Mouse (Mus musculus): ENCODE results near the gene Spata6. TPM values are rescaled to one million over a fixed set of nuclear protein-coding genes. Genes with fewer than 3 reads are reported as not detected.

Gene Spata6
- polyA plus RNA-seq, 1 experiment: 8.9 TPM

GRCm38 (mm10) chr4:111704975-111705374 is 14.8 kb upstream of the Spata6 start:
- Histone ChIP-seq H3K36me3 (ENCODE audit: control insufficient read depth, insufficient read depth, low read length) (no peaks in the 10 kb centered on the region), H3K27me3 (ENCODE audit: control insufficient read depth, insufficient read depth, low read length) (no peaks in the 10 kb centered on the region), H3K4me3 (ENCODE audit: extremely low read depth, insufficient read depth, insufficient read length) (no peak overlapping the region), H3K4me1 (ENCODE audit: control insufficient read depth, insufficient read depth, insufficient read length) (no peaks in the 10 kb centered on the region), H3K27ac (ENCODE audit: insufficient read depth, low read length) (no peak overlapping the region)
- 86% methylated on average over 3 of the region's 3 CpGs for WGBS
- TF ChIP-seq CTCF (IDR thresholded peaks at IDR 0.05; ENCODE audit: extremely low read depth, insufficient read depth, insufficient read length, insufficient replicate concordance) (no peak), POLR2A (IDR thresholded peaks at IDR 0.05; ENCODE audit: low read depth, low read length) (no peak)
- no peak for DNase-seq (ENCODE audit: low read depth in 1 of 2, low spot score in 2 of 2)

DNA sequence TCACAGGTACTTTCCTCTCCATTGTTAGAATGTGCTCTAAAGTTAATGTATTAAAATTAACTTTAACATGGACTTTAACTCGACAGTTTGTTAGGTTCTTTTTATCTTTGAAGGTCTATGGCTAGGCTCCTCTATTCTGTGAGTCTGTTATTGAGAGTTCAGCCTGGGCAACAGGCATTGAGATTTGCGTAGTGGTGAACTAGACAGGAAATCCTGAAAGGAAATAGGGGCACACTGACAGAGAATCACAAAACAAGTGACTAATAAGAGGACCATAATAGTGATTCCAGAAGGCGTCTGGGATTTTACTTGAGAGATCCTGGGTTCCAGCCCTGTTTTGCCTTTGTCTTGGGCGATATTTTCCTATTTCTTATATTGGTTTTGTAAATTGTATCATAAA is 488 bp upstream of the Spata6 start:
- no peaks in the 10 kb centered on the region; the same call in 1 of the 2 replicates for H3K4me1 ChIP-seq (ENCODE audit: control insufficient read depth, insufficient read depth, insufficient read length)

GRCm38 (mm10) chr4:111720662-111721003 is 849 bp downstream of the Spata6 start:
- peak overlapping the region; percentile 91; the same call in 1 of the 2 replicates for H3K4me3 ChIP-seq (ENCODE audit: extremely low read depth, insufficient read depth, insufficient read length)

More for the DNA sequence above, 488 bp upstream of the Spata6 start:
- WGBS: 9% methylated on average over 4 of the region's 4 CpGs
- H3K4me3 ChIP-seq (ENCODE audit: extremely low read depth, insufficient read depth, insufficient read length): 0 out of 2 replicates have a peak overlapping the region, but pooled peaks have one; percentile 91
- TF ChIP-seq POLR2A (IDR thresholded peaks at IDR 0.05; ENCODE audit: low read depth, low read length) (no peak), CTCF (IDR thresholded peaks at IDR 0.05; ENCODE audit: extremely low read depth, insufficient read depth, insufficient read length, insufficient replicate concordance) (no peak)
- peak in 1 of 2 experiments; percentile 47 for DNase-seq (ENCODE audit: low read depth in 1 of 2, low spot score in 2 of 2)
- no peaks in the 10 kb centered on the region for H3K27me3 ChIP-seq (ENCODE audit: control insufficient read depth, insufficient read depth, low read length)
- H3K27ac ChIP-seq (ENCODE audit: insufficient read depth, low read length): peak overlapping the region; percentile 45; the same call in 1 of the 2 replicates
- H3K36me3 ChIP-seq (ENCODE audit: control insufficient read depth, insufficient read depth, low read length): no peaks in the 10 kb centered on the region

DNA sequence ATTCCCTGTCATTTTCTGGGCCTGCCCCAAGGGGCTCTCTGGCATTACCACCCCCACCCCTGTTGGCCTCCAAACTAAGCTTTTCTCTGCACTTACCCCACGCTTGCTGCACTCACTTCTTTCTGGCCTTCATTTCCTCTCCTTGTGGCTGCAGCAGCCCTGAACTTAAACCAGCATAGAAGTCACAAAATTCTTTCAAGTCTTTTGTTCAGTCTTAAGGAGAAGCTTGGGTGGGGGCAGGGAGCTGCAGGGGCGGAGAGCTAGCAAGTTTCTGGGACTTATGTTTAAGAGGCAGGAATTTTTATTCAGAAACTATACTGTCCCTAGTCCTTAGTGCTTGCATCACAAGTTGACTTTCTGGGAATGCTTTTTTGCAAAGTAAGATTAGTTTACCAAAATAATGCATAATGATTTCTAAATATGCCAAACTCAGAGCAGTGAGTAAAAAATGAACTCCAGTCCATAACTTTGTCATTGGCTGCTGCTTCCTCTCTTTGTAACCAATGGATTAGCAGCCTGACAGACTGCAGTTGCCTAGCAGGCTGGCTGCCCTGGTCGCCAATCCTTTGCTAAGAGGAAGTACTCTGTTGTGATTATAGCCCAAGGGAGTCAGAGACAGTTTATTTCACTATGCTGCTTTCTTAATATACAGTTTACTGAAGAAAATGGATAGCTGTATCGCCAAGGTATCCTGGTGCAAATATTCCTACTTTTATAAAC is 1.5 kb downstream of the Spata6 start:
- H3K27ac ChIP-seq (ENCODE audit: insufficient read depth, low read length): peak overlapping the region; percentile 89
- no peak overlapping the region; the same call in 1 of the 2 replicates for H3K4me3 ChIP-seq (ENCODE audit: extremely low read depth, insufficient read depth, insufficient read length)
- no peaks in the 10 kb centered on the region; the same call in 1 of the 2 replicates for H3K36me3 ChIP-seq (ENCODE audit: control insufficient read depth, insufficient read depth, low read length)
- TF ChIP-seq POLR2A (IDR thresholded peaks at IDR 0.05; ENCODE audit: low read depth, low read length): no peak
- TF ChIP-seq CTCF (IDR thresholded peaks at IDR 0.05; ENCODE audit: extremely low read depth, insufficient read depth, insufficient read length, insufficient replicate concordance): no peak
- H3K27me3 ChIP-seq (ENCODE audit: control insufficient read depth, insufficient read depth, low read length): no peaks in the 10 kb centered on the region
- no peaks in the 10 kb centered on the region; the same call in 1 of the 2 replicates for H3K4me1 ChIP-seq (ENCODE audit: control insufficient read depth, insufficient read depth, insufficient read length)
- 10% methylated on average over 4 of the region's 4 CpGs for WGBS
- peak; percentile 26 to 34 for DNase-seq (ENCODE audit: low read depth in 1 of 2, low spot score in 2 of 2)

More at GRCm38 (mm10) chr4:111720662-111721003, 849 bp downstream of the Spata6 start:
- TF ChIP-seq CTCF (IDR thresholded peaks at IDR 0.05; ENCODE audit: extremely low read depth, insufficient read depth, insufficient read length, insufficient replicate concordance) (no peak), POLR2A (IDR thresholded peaks at IDR 0.05; ENCODE audit: low read depth, low read length) (no peak)
- Histone ChIP-seq H3K4me1 (ENCODE audit: control insufficient read depth, insufficient read depth, insufficient read length) (no peaks in the 10 kb centered on the region; the same call in 1 of the 2 replicates), H3K27me3 (ENCODE audit: control insufficient read depth, insufficient read depth, low read length) (no peaks in the 10 kb centered on the region), H3K27ac (ENCODE audit: insufficient read depth, low read length) (peak overlapping the region; percentile 89), H3K36me3 (ENCODE audit: control insufficient read depth, insufficient read depth, low read length) (no peaks in the 10 kb centered on the region; the same call in 1 of the 2 replicates)
- no peak for DNase-seq (ENCODE audit: low read depth in 1 of 2, low spot score in 2 of 2)
- 16% methylated on average over 2 of the region's 2 CpGs for WGBS

- Histone ChIP-seq H3K27ac (ENCODE audit: insufficient read depth, low read length) (no peak overlapping the region), H3K4me1 (ENCODE audit: control insufficient read depth, insufficient read depth, insufficient read length) (no peaks in the 10 kb centered on the region), H3K36me3 (ENCODE audit: control insufficient read depth, insufficient read depth, low read length) (no peaks in the 10 kb centered on the region), H3K27me3 (ENCODE audit: control insufficient read depth, insufficient read depth, low read length) (no peaks in the 10 kb centered on the region), H3K4me3 (ENCODE audit: extremely low read depth, insufficient read depth, insufficient read length) (no peak overlapping the region)
- TF ChIP-seq POLR2A (IDR thresholded peaks at IDR 0.05; ENCODE audit: low read depth, low read length) (no peak), CTCF (IDR thresholded peaks at IDR 0.05; ENCODE audit: extremely low read depth, insufficient read depth, insufficient read length, insufficient replicate concordance) (no peak)
- no peak for DNase-seq (ENCODE audit: low read depth in 1 of 2, low spot score in 2 of 2)
- WGBS: 94% methylated on average over 1 of the region's 1 CpGs
These were observed 17.8 kb downstream of the Spata6 start for GRCm38 (mm10) chr4:111737551-111737950.

DNA sequence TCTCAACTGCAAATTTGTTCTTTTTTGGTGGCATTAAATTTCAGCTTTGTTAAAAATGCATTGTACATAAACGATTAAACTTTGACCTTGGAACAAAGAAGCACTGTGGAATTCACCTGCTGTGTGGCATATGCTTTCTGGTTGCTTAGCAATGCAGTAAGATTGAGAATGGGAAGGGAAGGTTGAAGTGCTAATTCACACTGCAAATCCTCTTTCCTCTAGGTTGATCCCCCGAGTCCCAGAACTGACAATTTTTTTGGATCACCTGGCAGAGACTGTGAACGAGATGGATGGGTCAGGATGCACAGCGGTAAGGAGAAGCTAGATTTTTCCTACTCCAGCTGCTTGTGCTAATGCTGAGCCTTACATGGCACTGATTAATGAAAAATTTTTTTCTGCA is 60.7 kb downstream of the Spata6 start:
- H3K27me3 ChIP-seq (ENCODE audit: control insufficient read depth, insufficient read depth, low read length): no peaks in the 10 kb centered on the region
- TF ChIP-seq CTCF (IDR thresholded peaks at IDR 0.05; ENCODE audit: extremely low read depth, insufficient read depth, insufficient read length, insufficient replicate concordance): no peak
- no peak for TF ChIP-seq POLR2A (IDR thresholded peaks at IDR 0.05; ENCODE audit: low read depth, low read length)
- H3K4me3 ChIP-seq (ENCODE audit: extremely low read depth, insufficient read depth, insufficient read length): no peak overlapping the region
- DNase-seq (ENCODE audit: low read depth in 1 of 2, low spot score in 2 of 2): no peak
- H3K4me1 ChIP-seq (ENCODE audit: control insufficient read depth, insufficient read depth, insufficient read length): no peaks in the 10 kb centered on the region
- no peak overlapping the region for H3K27ac ChIP-seq (ENCODE audit: insufficient read depth, low read length)
- WGBS: 89% methylated on average over 4 of the region's 4 CpGs
- H3K36me3 ChIP-seq (ENCODE audit: control insufficient read depth, insufficient read depth, low read length): peaks cover 7% of the 10 kb centered on the region

GRCm38 (mm10) chr4:111799892-111800291 is 80.1 kb downstream of the Spata6 start:
- TF ChIP-seq CTCF (IDR thresholded peaks at IDR 0.05; ENCODE audit: extremely low read depth, insufficient read depth, insufficient read length, insufficient replicate concordance) (no peak), POLR2A (IDR thresholded peaks at IDR 0.05; ENCODE audit: low read depth, low read length) (no peak)
- no peak overlapping the region for H3K27ac ChIP-seq (ENCODE audit: insufficient read depth, low read length)
- DNase-seq (ENCODE audit: low read depth in 1 of 2, low spot score in 2 of 2): no peak
- no peak overlapping the region for H3K4me3 ChIP-seq (ENCODE audit: extremely low read depth, insufficient read depth, insufficient read length)
- H3K27me3 ChIP-seq (ENCODE audit: control insufficient read depth, insufficient read depth, low read length): no peaks in the 10 kb centered on the region
- H3K36me3 ChIP-seq (ENCODE audit: control insufficient read depth, insufficient read depth, low read length): no peaks in the 10 kb centered on the region; the same call in 1 of the 2 replicates
- 93% methylated on average over 3 of the region's 3 CpGs for WGBS
- no peaks in the 10 kb centered on the region for H3K4me1 ChIP-seq (ENCODE audit: control insufficient read depth, insufficient read depth, insufficient read length)
